Mouse (Mus musculus) cerebellum, adult 11-12 months (tissue): ENCODE results near the gene Aurkaip1.

Source experiments
- DNase-seq: peaks from one replicate; pipeline ENCODE4 v3.0.0; 2022

Gene Aurkaip1

DNA sequence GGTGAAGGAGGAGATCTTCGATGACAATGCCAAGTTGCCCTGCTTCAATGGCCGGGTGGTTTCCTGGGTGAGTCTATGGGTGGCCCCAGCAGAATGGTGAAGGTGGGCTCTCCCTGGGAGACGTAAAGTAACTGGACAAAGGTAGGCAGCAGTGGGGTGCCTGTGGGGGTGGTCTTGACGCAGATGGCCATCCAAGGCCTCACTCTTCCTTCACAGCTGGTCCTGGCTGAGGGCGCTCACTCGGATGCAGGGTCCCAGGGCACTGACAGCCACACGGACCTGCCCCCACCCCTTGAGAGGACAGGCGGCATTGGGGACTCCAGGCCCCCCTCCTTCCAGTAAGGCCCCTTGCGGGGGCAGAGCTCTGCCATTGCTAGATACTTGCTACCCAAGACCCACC is 22.3 kb downstream of the Aurkaip1 start:
- no peak for DNase-seq

- no peak for DNase-seq
These were observed 23.9 kb downstream of the Aurkaip1 start for GRCm38 (mm10) chr4:155854991-155855390.

- DNase-seq, result peak; percentile 59
These were observed 25.0 kb downstream of the Aurkaip1 start for GRCm38 (mm10) chr4:155856071-155856470.

DNA sequence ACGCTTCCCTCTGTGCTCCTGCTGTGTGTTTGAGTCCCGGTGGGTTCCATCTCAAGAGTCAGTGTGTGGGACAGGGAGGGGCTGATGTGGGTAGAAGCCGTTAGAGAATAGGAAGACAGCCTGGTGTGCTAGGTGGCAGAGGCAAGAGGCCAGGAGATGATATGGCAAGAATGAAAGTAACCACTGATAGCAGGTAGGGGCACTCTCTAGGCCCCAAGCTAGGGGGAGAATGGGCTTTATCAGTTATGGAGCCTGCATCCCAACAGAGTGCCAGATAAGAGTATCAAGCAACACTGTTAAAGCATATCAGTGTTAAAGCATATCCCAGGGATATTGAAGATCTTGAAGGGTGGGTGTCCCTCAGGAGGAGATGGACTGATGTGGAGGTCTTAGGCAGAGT is 25.8 kb downstream of the Aurkaip1 start:
- no peak for DNase-seq

DNA sequence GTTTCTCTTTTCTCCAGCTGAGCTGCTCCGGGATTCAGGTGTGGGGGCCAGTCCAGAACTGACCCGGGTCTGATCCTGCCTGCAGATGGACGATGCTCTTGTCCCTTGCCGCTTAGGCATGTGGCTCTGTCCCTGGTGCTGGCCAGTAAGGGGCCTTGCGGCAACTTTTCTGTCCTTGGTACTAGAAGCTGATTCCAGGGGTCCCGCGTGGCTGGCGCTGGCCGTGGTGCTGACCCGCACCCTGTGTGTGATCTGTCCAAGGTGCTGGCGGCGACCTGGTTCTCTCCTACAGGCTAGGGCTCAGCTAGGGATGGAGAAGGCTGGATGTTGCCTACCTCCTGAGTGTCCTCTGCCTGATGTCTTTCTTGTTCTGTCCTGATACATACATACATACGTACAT is 28.2 kb downstream of the Aurkaip1 start:
- peak; percentile 7 for DNase-seq

DNA sequence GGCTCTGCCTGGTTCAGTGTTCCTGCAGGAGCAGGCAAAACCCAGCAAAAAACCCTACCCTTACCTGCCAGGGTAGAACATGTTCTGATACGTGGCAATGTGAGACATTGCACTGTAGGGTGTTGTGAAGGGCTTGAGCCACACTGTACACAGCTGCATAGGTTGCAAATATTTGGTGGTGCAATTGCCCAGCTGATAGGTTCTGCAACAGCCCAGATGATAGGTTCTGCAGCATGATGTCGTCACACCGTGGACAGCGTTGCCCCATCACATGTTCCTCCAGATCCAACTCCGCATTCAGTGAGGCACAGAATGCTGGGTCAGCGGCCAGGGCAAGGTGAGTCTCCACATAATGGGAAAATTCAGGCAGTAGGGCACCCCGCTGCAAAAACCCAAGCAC is 30.7 kb downstream of the Aurkaip1 start:
- no peak for DNase-seq

GRCm38 (mm10) chr4:155863001-155863400 is 31.9 kb downstream of the Aurkaip1 start, which contains the start of gene Tas1r3:
TSS of gene Tas1r3 (minus strand) at chr4:155863362.
- peak; percentile 19 for DNase-seq

DNA sequence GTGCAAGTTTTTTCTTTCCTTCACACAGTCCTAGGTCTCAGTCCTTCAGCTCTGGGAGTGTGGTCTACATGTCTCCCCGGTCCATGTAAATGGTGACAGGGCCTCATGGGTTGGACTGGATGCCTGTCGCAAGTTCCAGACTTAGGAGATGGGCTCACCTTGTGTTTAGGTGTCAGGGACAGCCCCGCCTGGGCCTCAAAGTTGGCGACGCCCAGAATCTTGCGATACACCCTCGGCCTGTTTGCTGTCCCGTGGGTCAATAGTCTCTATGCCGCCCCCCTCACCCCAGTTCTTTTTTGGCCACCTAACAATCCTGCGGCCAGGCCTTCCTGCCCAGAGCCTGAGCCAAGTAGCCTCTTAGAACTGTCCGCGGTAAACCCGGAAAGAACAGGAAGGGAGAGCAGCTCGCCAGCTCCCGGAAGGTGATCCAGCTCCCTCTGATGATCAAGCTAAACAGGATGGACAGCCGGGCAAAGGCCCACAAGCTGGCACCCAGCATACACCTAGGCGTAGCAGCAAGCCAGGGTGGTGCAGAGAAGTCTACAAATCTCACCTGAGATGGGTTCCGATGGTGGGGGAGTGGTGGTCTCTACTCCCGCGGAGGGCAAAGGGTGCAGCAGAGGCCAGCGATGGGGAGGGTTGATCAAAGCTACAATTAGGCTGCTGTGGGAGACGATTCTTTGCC is 37.7 kb downstream of the Aurkaip1 start:
- no peak for DNase-seq

DNA sequence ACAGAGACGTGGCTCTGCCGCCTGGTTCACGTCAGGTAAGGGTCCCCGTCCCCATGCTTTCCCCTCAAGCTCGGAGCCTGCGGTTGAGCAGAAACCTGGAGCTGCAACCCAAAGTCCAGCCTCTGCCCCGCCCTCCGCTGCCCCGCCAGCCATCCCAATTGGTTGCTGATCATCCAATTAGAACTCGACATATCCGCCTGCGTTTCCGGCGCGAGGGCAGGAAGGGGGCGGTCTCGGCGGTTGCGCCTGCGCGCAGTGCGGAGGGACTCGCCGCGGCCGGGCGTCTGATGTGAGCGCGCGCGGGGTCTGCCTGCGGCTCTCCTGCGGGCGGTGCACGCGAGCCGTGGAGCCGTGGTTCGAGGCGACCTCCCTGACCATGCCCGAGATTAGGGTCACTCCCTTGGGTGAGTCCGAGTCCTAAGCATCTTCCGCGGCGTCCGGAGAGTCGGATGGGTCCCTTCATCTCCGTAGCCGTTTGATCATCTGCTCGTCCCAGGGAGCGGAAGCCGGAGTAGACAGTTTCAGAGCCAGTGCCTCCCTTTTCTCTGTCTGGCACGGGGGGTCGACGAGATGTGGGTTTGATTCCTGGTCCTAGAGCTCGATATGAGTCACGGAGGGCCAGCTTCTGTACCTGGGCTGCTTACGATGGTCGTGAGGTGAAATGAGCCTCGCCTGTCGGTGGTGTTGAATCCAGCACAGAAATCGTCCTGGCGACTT is 38.4 kb downstream of the Aurkaip1 start, which contains the start of the genes Cptp and Ints11:
Gene Cptp (minus strand): TSS at position 124 of the 717 bp plus-strand sequence.
Gene Ints11 (plus strand): TSS at position 230 of the 717 bp plus-strand sequence.
- DNase-seq, result peak; percentile 96

- no peak for DNase-seq
These were observed 40.3 kb downstream of the Aurkaip1 start for GRCm38 (mm10) chr4:155871404-155871803.
